Mouse (Mus musculus): Measurements from ENCODE around the gene Actg1.

DNA sequence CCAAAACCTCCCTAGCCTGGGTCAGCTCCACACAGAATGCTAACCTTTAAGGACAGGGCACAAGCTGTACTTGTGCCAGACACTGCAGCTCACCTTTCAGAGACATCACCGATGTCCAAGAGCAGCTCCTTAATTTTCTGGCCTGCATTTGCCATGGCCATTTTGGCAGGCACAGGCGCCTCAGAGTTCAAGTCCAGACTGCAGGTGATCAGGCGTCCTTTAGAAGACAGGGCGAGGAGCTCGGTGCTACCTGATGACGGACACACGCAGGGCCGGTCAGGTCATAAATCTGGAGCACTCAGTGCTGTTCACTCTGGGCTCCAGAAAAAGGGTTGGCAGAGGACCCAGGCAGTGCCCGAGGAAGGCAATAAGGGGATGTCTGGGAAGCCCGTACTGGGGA, 27.0 kb upstream of the Actg1 start:
- TF ChIP-seq CTCF (IDR thresholded peaks at IDR 0.05; ENCODE audit: extremely low read depth, insufficient read depth, insufficient read length, insufficient replicate concordance) (no peak), POLR2A (IDR thresholded peaks at IDR 0.05; ENCODE audit: low read depth, low read length) (no peak)
